Mouse (Mus musculus): ENCODE results near the gene Cinp. TPM values are rescaled to one million over a fixed set of nuclear protein-coding genes. Genes with fewer than 3 reads are reported as not detected.
A peak's percentile ranks its signal among the peaks of the same experiment; 100 is the strongest.
"Not testable (repeated sequence)": the region's sequence is repeated elsewhere in the genome, so short reads cannot be mapped to it uniquely, and the experiment has no call there.

The Cinp gene
- polyA plus RNA-seq, 1 experiment from 2014 or later = 73.1 TPM

GRCm38 (mm10) chr12:110860293-110860692 is 28.7 kb downstream of the Cinp start:
- no peak overlapping the region for H3K27ac ChIP-seq
- H3K4me2 ChIP-seq = no peak overlapping the region
- H3K4me1 ChIP-seq (replicated peaks) = no peaks in the 10 kb centered on the region
- no peak overlapping the region for H3K4me3 ChIP-seq (replicated peaks)
- H3K9ac ChIP-seq (replicated peaks) = no peak overlapping the region
- H3K9me3 ChIP-seq = no peaks in the 10 kb centered on the region
- no peaks in the 10 kb centered on the region for H3K27me3 ChIP-seq
- ATAC-seq (ENCODE audit: insufficient number of reproducible peaks, insufficient read depth, low FRiP score, low TSS enrichment, low read depth) = no peak
- peaks cover 75% of the 10 kb centered on the region for H3K36me3 ChIP-seq

GRCm38 (mm10) chr12:110858681-110859080 is 30.3 kb downstream of the Cinp start:
- not testable (repeated sequence) for H3K27me3 ChIP-seq; H3K9me3 ChIP-seq; H3K27ac ChIP-seq; ATAC-seq (ENCODE audit: insufficient number of reproducible peaks, insufficient read depth, low FRiP score, low TSS enrichment, low read depth); H3K4me1 ChIP-seq (replicated peaks); H3K9ac ChIP-seq (replicated peaks); H3K4me2 ChIP-seq; H3K4me3 ChIP-seq (replicated peaks)
- 95% methylated on average over 15 of the region's 15 CpGs for WGBS
- peaks cover 65% of the 10 kb centered on the region for H3K36me3 ChIP-seq

- no peaks in the 10 kb centered on the region for H3K4me1 ChIP-seq (replicated peaks)
- no peak for ATAC-seq (ENCODE audit: insufficient number of reproducible peaks, insufficient read depth, low FRiP score, low TSS enrichment, low read depth)
- H3K4me2 ChIP-seq = no peak overlapping the region
- no peaks in the 10 kb centered on the region for H3K27me3 ChIP-seq
- no peak overlapping the region for H3K9ac ChIP-seq (replicated peaks)
- H3K27ac ChIP-seq = no peak overlapping the region
- WGBS = 75% methylated on average over 7 of the region's 7 CpGs
- H3K4me3 ChIP-seq (replicated peaks) = no peak overlapping the region
- H3K36me3 ChIP-seq = peaks cover 58% of the 10 kb centered on the region
- H3K9me3 ChIP-seq = no peaks in the 10 kb centered on the region
Measured at GRCm38 (mm10) chr12:110857196-110857595, 31.7 kb downstream of the Cinp start.

- H3K27me3 ChIP-seq = no peaks in the 10 kb centered on the region
- WGBS = 86% methylated on average over 32 of the region's 32 CpGs
Measured at GRCm38 (mm10) chr12:110854786-110855737, 33.9 kb downstream of the Cinp start.

GRCm38 (mm10) chr12:110851923-110852322 is 37.0 kb downstream of the Cinp start:
- Histone ChIP-seq H3K36me3 (peaks cover 20% of the 10 kb centered on the region), H3K4me2 (no peak overlapping the region), H3K4me1 (replicated peaks) (peaks cover 11% of the 10 kb centered on the region), H3K9me3 (no peaks in the 10 kb centered on the region), H3K27me3 (peaks cover 3% of the 10 kb centered on the region; the same call in 1 of the 2 replicates), H3K27ac (no peak overlapping the region), H3K4me3 (replicated peaks) (no peak overlapping the region), H3K9ac (replicated peaks) (no peak overlapping the region)
- WGBS = 82% methylated on average over 1 of the region's 1 CpGs
- no peak for ATAC-seq (ENCODE audit: insufficient number of reproducible peaks, insufficient read depth, low FRiP score, low TSS enrichment, low read depth)

More at GRCm38 (mm10) chr12:110854786-110855737, 33.9 kb downstream of the Cinp start:
- Histone ChIP-seq H3K27ac (no peak overlapping the region), H3K9me3 (no peaks in the 10 kb centered on the region), H3K4me1 (replicated peaks) (peaks cover 11% of the 10 kb centered on the region), H3K4me2 (no peak overlapping the region), H3K4me3 (replicated peaks) (no peak overlapping the region), H3K9ac (replicated peaks) (no peak overlapping the region), H3K36me3 (peaks cover 42% of the 10 kb centered on the region)
- ATAC-seq (ENCODE audit: insufficient number of reproducible peaks, insufficient read depth, low FRiP score, low TSS enrichment, low read depth) = no peak

- Histone ChIP-seq H3K36me3 (peaks cover 15% of the 10 kb centered on the region), H3K9ac (replicated peaks) (peak overlapping the region; percentile 96), H3K4me1 (replicated peaks) (peaks cover 11% of the 10 kb centered on the region), H3K27me3 (peaks cover 8% of the 10 kb centered on the region), H3K27ac (no peak overlapping the region), H3K4me2 (peak overlapping the region; percentile 75), H3K9me3 (no peaks in the 10 kb centered on the region), H3K4me3 (replicated peaks) (peak overlapping the region; percentile 97)
- 88% methylated on average over 12 of the region's 12 CpGs for WGBS
- ATAC-seq (ENCODE audit: insufficient number of reproducible peaks, insufficient read depth, low FRiP score, low TSS enrichment, low read depth) = no peak
Measured at GRCm38 (mm10) chr12:110851414-110851813, 37.5 kb downstream of the Cinp start.

- ATAC-seq (ENCODE audit: insufficient number of reproducible peaks, insufficient read depth, low FRiP score, low TSS enrichment, low read depth) = 0 out of 2 replicates have a peak, but pooled peaks have one; percentile 4
- H3K4me1 ChIP-seq (replicated peaks) = peaks cover 14% of the 10 kb centered on the region
- H3K4me3 ChIP-seq (replicated peaks) = peak overlapping the region; percentile 97
- H3K27ac ChIP-seq = peak overlapping the region; percentile 74; the same call in 1 of the 2 replicates
- peak overlapping the region; percentile 75 for H3K4me2 ChIP-seq
- H3K9me3 ChIP-seq = no peaks in the 10 kb centered on the region
- 14% methylated on average over 9 of the region's 9 CpGs for WGBS
- peaks cover 13% of the 10 kb centered on the region for H3K27me3 ChIP-seq
- peaks cover 10% of the 10 kb centered on the region for H3K36me3 ChIP-seq
- peak overlapping the region; percentile 96 for H3K9ac ChIP-seq (replicated peaks)
Measured at GRCm38 (mm10) chr12:110850929-110851256, 38.1 kb downstream of the Cinp start.

GRCm38 (mm10) chr12:110850010-110850928 is 38.7 kb downstream of the Cinp start, which contains the start of gene Zfp839:
Gene Zfp839 (plus strand): TSS chr12:110850253.
- peak; percentile 77 for ATAC-seq (ENCODE audit: insufficient number of reproducible peaks, insufficient read depth, low FRiP score, low TSS enrichment, low read depth)
- Histone ChIP-seq H3K4me2 (peak within 1 kb of the TSS; percentile 75), H3K9me3 (no peaks in the 10 kb centered on the region), H3K36me3 (peaks cover 4% of the 10 kb centered on the region), H3K4me1 (replicated peaks) (peaks cover 16% of the 10 kb centered on the region), H3K9ac (replicated peaks) (peak within 1 kb of the TSS; percentile 96), H3K4me3 (replicated peaks) (peak within 1 kb of the TSS; percentile 97), H3K27me3 (peaks cover 19% of the 10 kb centered on the region), H3K27ac (peak within 1 kb of the TSS; percentile 74)
- under 1% methylated on average over 88 of the region's 89 CpGs for WGBS

GRCm38 (mm10) chr12:110846191-110846765 is 42.7 kb downstream of the Cinp start:
- ATAC-seq (ENCODE audit: insufficient number of reproducible peaks, insufficient read depth, low FRiP score, low TSS enrichment, low read depth) = no peak
- H3K9ac ChIP-seq (replicated peaks) = 0 out of 2 replicates have a peak overlapping the region, but pooled peaks have one; percentile 57
- H3K9me3 ChIP-seq = no peaks in the 10 kb centered on the region
- peak overlapping the region; percentile 63 for H3K4me2 ChIP-seq
- no peak overlapping the region for H3K27ac ChIP-seq
- WGBS = 71% methylated on average over 6 of the region's 6 CpGs
- H3K4me1 ChIP-seq (replicated peaks) = peaks cover 12% of the 10 kb centered on the region
- H3K4me3 ChIP-seq (replicated peaks) = peak overlapping the region; percentile 43
- no peaks in the 10 kb centered on the region for H3K36me3 ChIP-seq
- peaks cover 35% of the 10 kb centered on the region for H3K27me3 ChIP-seq

GRCm38 (mm10) chr12:110845131-110845880 is 43.6 kb downstream of the Cinp start:
- Histone ChIP-seq H3K4me3 (replicated peaks) (peak overlapping the region; percentile 43), H3K4me2 (peak overlapping the region; percentile 63), H3K4me1 (replicated peaks) (peaks cover 5% of the 10 kb centered on the region), H3K36me3 (no peaks in the 10 kb centered on the region), H3K27ac (0 out of 2 replicates have a peak overlapping the region, but pooled peaks have one; percentile 50), H3K27me3 (peaks cover 35% of the 10 kb centered on the region), H3K9ac (replicated peaks) (peak overlapping the region; percentile 57), H3K9me3 (no peaks in the 10 kb centered on the region)
- ATAC-seq (ENCODE audit: insufficient number of reproducible peaks, insufficient read depth, low FRiP score, low TSS enrichment, low read depth) = peak; percentile 72
- WGBS = under 1% methylated on average over 36 of the region's 36 CpGs
